Mouse (Mus musculus): ENCODE measurements at regions not wholly inside any gene's neighbourhood (a gene's known extent, or its start where the extent isn't known, plus 50 kb on each side); places are given as distances from the start of the nearest gene placed in this dataset.

DNA sequence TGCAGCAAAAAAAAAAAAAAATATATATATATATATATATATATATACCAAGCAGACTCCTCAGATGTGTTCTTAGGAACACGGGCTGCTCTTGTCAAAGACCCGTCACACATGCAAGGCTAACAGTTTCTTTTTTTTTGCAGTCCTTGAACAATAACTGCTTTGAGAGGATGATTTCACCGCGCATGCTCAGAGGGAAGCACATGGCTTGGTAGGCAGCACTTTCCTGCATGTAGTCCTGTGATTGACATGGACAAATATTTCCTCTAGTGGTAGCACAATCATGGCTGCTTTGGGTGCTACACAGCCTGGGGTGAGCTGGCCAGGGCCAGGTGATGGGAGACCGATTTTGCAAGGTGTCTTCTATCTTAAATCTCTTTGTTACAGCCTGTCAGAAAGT is 229.3 kb upstream of the Bmper start:
- TF ChIP-seq POLR2A (IDR thresholded peaks at IDR 0.05; ENCODE audit: borderline replicate concordance, extremely low read depth, low read depth, low read length): no peak
- TF ChIP-seq CTCF (IDR thresholded peaks at IDR 0.05; ENCODE audit: insufficient read depth, low read length): no peak
